Mouse (Mus musculus): ENCODE measurements around the gene Hagh.

GRCm38 (mm10) chr17:24794791-24795190 is 45.2 kb upstream of the Hagh start:
- TF ChIP-seq POLR2A (IDR thresholded peaks at IDR 0.05; ENCODE audit: low read depth, low read length) (no peak), CTCF (conservative IDR thresholded peaks at IDR 0.05; ENCODE audit: insufficient read depth, insufficient read length, low read depth, low read length) (no peak)

Data from kidney, adult 2 months (tissue).